Mouse (Mus musculus) stomach, embryonic 15.5 days (tissue): ENCODE results near the gene Nsmf. TPM values are rescaled to one million over a fixed set of nuclear protein-coding genes. Genes with fewer than 3 reads are reported as not detected.
A peak's percentile ranks its signal among the peaks of the same experiment; 100 is the strongest.

ENCODE experiments used
- ATAC-seq: fragments of 200-750 bp; cut with Nextera tagmentation; 2 replicates; pipeline ENCODE4 v1.8.0; 2017; ENCODE audit warnings: low read depth, moderate number of reproducible peaks, moderate TSS enrichment; ENCODE audit not compliant: insufficient read depth, low FRiP score
- H3K27ac ChIP-seq: fragments of 300-500 bp; sonication (generic); 2 replicates; pipeline ENCODE4 v1.5.1; 2015; ENCODE audit warnings: mild to moderate bottlenecking, inconsistent platforms
- H3K27me3 ChIP-seq: fragments of 300-500 bp; sonication (generic); replicated peaks from 2 replicates; pipeline ENCODE4 v1.6.1; 2015; ENCODE audit warnings: inconsistent platforms
- H3K36me3 ChIP-seq: fragments of 300-500 bp; sonication (generic); 2 replicates; pipeline ENCODE4 v1.6.1; 2015; ENCODE audit warnings: inconsistent platforms
- H3K4me1 ChIP-seq: fragments of 300-500 bp; sonication (generic); 2 replicates; pipeline ENCODE4 v1.6.1; 2015; ENCODE audit warnings: inconsistent platforms
- H3K4me2 ChIP-seq: fragments of 300-500 bp; sonication (generic); 2 replicates; pipeline ENCODE4 v1.6.1; 2015; ENCODE audit warnings: mild to moderate bottlenecking, inconsistent platforms
- H3K4me3 ChIP-seq: fragments of 300-500 bp; sonication (generic); replicated peaks from 2 replicates; pipeline ENCODE4 v1.5.1; 2015; ENCODE audit warnings: inconsistent platforms
- H3K9ac ChIP-seq: fragments of 300-500 bp; sonication (generic); 2 replicates; pipeline ENCODE4 v1.6.1; 2015; ENCODE audit warnings: inconsistent platforms
- H3K9me3 ChIP-seq: fragments of 300-500 bp; sonication (generic); 2 replicates; pipeline ENCODE4 v1.6.1; 2016; ENCODE audit warnings: inconsistent platforms
- WGBS: fragments of 180-500 bp; shearing (Covaris S2); methylation state at CpG from one replicate; pipeline ENCODE4 v1.1.7; 2015; 5-methylcytosine and 5-hydroxymethylcytosine counted together
- polyA plus RNA-seq: library from polyadenylated mRNA; unstranded; fragments of >200 nt; fragmentation: Nextera tagmentation; extraction: Ambion mirVana; gene quantifications from 2 replicates; pipeline ENCODE4 v1.2.1, GENCODE M21; 2015

Gene Nsmf
- polyA plus RNA-seq, 1 experiment from 2014 or later, result 59.8 TPM

- no peak overlapping the region for H3K27ac ChIP-seq
- H3K36me3 ChIP-seq, result no peaks in the 10 kb centered on the region
- 0 out of 2 replicates have a peak, but pooled peaks cover under 1% of the 10 kb centered on the region for H3K4me1 ChIP-seq
- no peak overlapping the region for H3K4me3 ChIP-seq
- 73% methylated on average over 3 of the region's 3 CpGs for whole genome bisulfite sequencing
- H3K4me2 ChIP-seq, result no peak overlapping the region
- ATAC-seq, result no peak
- H3K9me3 ChIP-seq, result no peaks in the 10 kb centered on the region
- H3K27me3 ChIP-seq, result no peaks in the 10 kb centered on the region
- no peak overlapping the region for H3K9ac ChIP-seq
Measured at GRCm38 (mm10) chr2:25088636-25089035, 34.5 kb downstream of the Nsmf start.

- 41% methylated on average over 17 of the region's 17 CpGs for WGBS
Measured at GRCm38 (mm10) chr2:25094785-25095108, 40.6 kb downstream of the Nsmf start.

GRCm38 (mm10) chr2:25095109-25095850 is 41.1 kb downstream of the Nsmf start, which contains the start of gene Noxa1:
TSS of gene Noxa1 (minus strand) at chr2:25095149.
- H3K9me3 ChIP-seq, result no peaks in the 10 kb centered on the region
- H3K4me1 ChIP-seq, result peaks cover 8% of the 10 kb centered on the region; the same call in 1 of the 2 replicates
- H3K27me3 ChIP-seq, result no peaks in the 10 kb centered on the region
- peak within 1 kb of the TSS; percentile 25 for H3K4me3 ChIP-seq
- no peaks in the 10 kb centered on the region for H3K36me3 ChIP-seq
- 0 out of 2 replicates have a peak within 1 kb of the TSS, but pooled peaks have one; percentile 19 for H3K9ac ChIP-seq
- peak within 1 kb of the TSS; percentile 56 for H3K4me2 ChIP-seq
- H3K27ac ChIP-seq, result no peak within 1 kb of the TSS; the same call in 1 of the 2 replicates
- peak; percentile 89 for ATAC-seq
- 40% methylated on average over 28 of the region's 28 CpGs for WGBS

More at GRCm38 (mm10) chr2:25094785-25095108, 40.6 kb downstream of the Nsmf start:
- no peaks in the 10 kb centered on the region for H3K9me3 ChIP-seq
- ATAC-seq, result no peak; the same call in 1 of the 2 replicates
- H3K4me1 ChIP-seq, result peaks cover 8% of the 10 kb centered on the region; the same call in 1 of the 2 replicates
- H3K27ac ChIP-seq, result no peak overlapping the region
- H3K4me2 ChIP-seq, result peak overlapping the region; percentile 56
- H3K9ac ChIP-seq, result 0 out of 2 replicates have a peak overlapping the region, but pooled peaks have one; percentile 19
- peak overlapping the region; percentile 25 for H3K4me3 ChIP-seq
- H3K36me3 ChIP-seq, result no peaks in the 10 kb centered on the region
- no peaks in the 10 kb centered on the region for H3K27me3 ChIP-seq

GRCm38 (mm10) chr2:25098005-25098615 is 44.0 kb downstream of the Nsmf start:
- 58% methylated on average over 3 of the region's 3 CpGs for WGBS
- no peak for ATAC-seq
- no peak overlapping the region for H3K9ac ChIP-seq

GRCm38 (mm10) chr2:25098956-25099355 is 44.8 kb downstream of the Nsmf start:
- no peaks in the 10 kb centered on the region for H3K36me3 ChIP-seq
- no peaks in the 10 kb centered on the region for H3K27me3 ChIP-seq
- no peaks in the 10 kb centered on the region for H3K9me3 ChIP-seq
- no peak overlapping the region for H3K4me3 ChIP-seq
- 53% methylated on average over 5 of the region's 5 CpGs for WGBS
- peaks cover 8% of the 10 kb centered on the region; the same call in 1 of the 2 replicates for H3K4me1 ChIP-seq
- H3K4me2 ChIP-seq, result no peak overlapping the region
- H3K9ac ChIP-seq, result no peak overlapping the region
- H3K27ac ChIP-seq, result no peak overlapping the region
- ATAC-seq, result 0 out of 2 replicates have a peak, but pooled peaks have one; percentile 33

More at GRCm38 (mm10) chr2:25098005-25098615, 44.0 kb downstream of the Nsmf start:
- H3K4me1 ChIP-seq, result peaks cover 8% of the 10 kb centered on the region; the same call in 1 of the 2 replicates
- H3K27ac ChIP-seq, result 0 out of 2 replicates have a peak overlapping the region, but pooled peaks have one; percentile 22
- H3K36me3 ChIP-seq, result no peaks in the 10 kb centered on the region
- H3K4me3 ChIP-seq, result no peak overlapping the region
- H3K9me3 ChIP-seq, result no peaks in the 10 kb centered on the region
- no peak overlapping the region for H3K4me2 ChIP-seq
- no peaks in the 10 kb centered on the region for H3K27me3 ChIP-seq

GRCm38 (mm10) chr2:25099703-25100102 is 45.5 kb downstream of the Nsmf start:
- Histone ChIP-seq H3K9ac (no peak overlapping the region), H3K9me3 (no peaks in the 10 kb centered on the region), H3K4me1 (peaks cover 5% of the 10 kb centered on the region; the same call in 1 of the 2 replicates), H3K4me2 (no peak overlapping the region), H3K27me3 (no peaks in the 10 kb centered on the region), H3K27ac (no peak overlapping the region), H3K36me3 (no peaks in the 10 kb centered on the region), H3K4me3 (no peak overlapping the region)
- WGBS, result 75% methylated on average over 3 of the region's 3 CpGs
- no peak for ATAC-seq

- Histone ChIP-seq H3K4me1 (no peaks in the 10 kb centered on the region), H3K9ac (no peak overlapping the region), H3K4me2 (no peak overlapping the region), H3K27ac (no peak overlapping the region), H3K9me3 (no peaks in the 10 kb centered on the region), H3K36me3 (no peaks in the 10 kb centered on the region), H3K4me3 (no peak overlapping the region), H3K27me3 (no peaks in the 10 kb centered on the region)
- ATAC-seq, result no peak
- WGBS, result 86% methylated on average over 2 of the region's 2 CpGs
Measured at GRCm38 (mm10) chr2:25104122-25104521, 50.0 kb downstream of the Nsmf start.

- H3K27me3 ChIP-seq, result no peaks in the 10 kb centered on the region
- no peaks in the 10 kb centered on the region for H3K4me1 ChIP-seq
- H3K9ac ChIP-seq, result no peak overlapping the region
- H3K4me3 ChIP-seq, result no peak overlapping the region
- H3K9me3 ChIP-seq, result no peaks in the 10 kb centered on the region
- H3K36me3 ChIP-seq, result no peaks in the 10 kb centered on the region
- no peak overlapping the region for H3K4me2 ChIP-seq
- no peak overlapping the region for H3K27ac ChIP-seq
- WGBS, result 46% methylated on average over 3 of the region's 3 CpGs
- no peak for ATAC-seq
Measured at GRCm38 (mm10) chr2:25106045-25106444, 51.9 kb downstream of the Nsmf start.

- Histone ChIP-seq H3K27me3 (no peaks in the 10 kb centered on the region), H3K9me3 (no peaks in the 10 kb centered on the region), H3K9ac (no peak overlapping the region), H3K27ac (no peak overlapping the region), H3K4me2 (no peak overlapping the region), H3K4me1 (no peaks in the 10 kb centered on the region), H3K36me3 (no peaks in the 10 kb centered on the region), H3K4me3 (no peak overlapping the region)
- ATAC-seq, result no peak
Measured at GRCm38 (mm10) chr2:25109487-25109886, 55.3 kb downstream of the Nsmf start.

- no peak overlapping the region for H3K4me3 ChIP-seq
- H3K4me1 ChIP-seq, result no peaks in the 10 kb centered on the region
- peak overlapping the region; percentile 45; the same call in 1 of the 2 replicates for H3K27ac ChIP-seq
- no peak overlapping the region for H3K4me2 ChIP-seq
- peak; percentile 40 for ATAC-seq
- H3K9me3 ChIP-seq, result no peaks in the 10 kb centered on the region
- no peaks in the 10 kb centered on the region for H3K27me3 ChIP-seq
- H3K36me3 ChIP-seq, result no peaks in the 10 kb centered on the region
- H3K9ac ChIP-seq, result no peak overlapping the region
Measured at GRCm38 (mm10) chr2:25110505-25111183, 56.5 kb downstream of the Nsmf start.

GRCm38 (mm10) chr2:25111184-25111791 is 57.1 kb downstream of the Nsmf start:
- Histone ChIP-seq H3K9ac (no peak overlapping the region), H3K36me3 (no peaks in the 10 kb centered on the region), H3K27ac (peak overlapping the region; percentile 45; the same call in 1 of the 2 replicates), H3K4me1 (no peaks in the 10 kb centered on the region), H3K9me3 (no peaks in the 10 kb centered on the region), H3K27me3 (no peaks in the 10 kb centered on the region), H3K4me3 (no peak overlapping the region), H3K4me2 (no peak overlapping the region)
- 53% methylated on average over 9 of the region's 9 CpGs for WGBS
- peak; percentile 54 for ATAC-seq
